Mouse (Mus musculus) thymus, postnatal 4 days (tissue): ENCODE results near the gene Ptch2.

ENCODE experiments used
- DNase-seq: peaks from one replicate; pipeline ENCODE4 v3.0.0; 2021

Ptch2 gene

GRCm38 (mm10) chr4:117130790-117131189 lies 34.9 kb downstream of the Ptch2 start:
- DNase-seq = no peak

- no peak for DNase-seq
Observed at GRCm38 (mm10) chr4:117131198-117131597, 35.3 kb downstream of the Ptch2 start.

- DNase-seq = no peak
Observed at GRCm38 (mm10) chr4:117131890-117132793, 36.3 kb downstream of the Ptch2 start.

GRCm38 (mm10) chr4:117132794-117133143 lies 36.9 kb downstream of the Ptch2 start:
- no peak for DNase-seq

- DNase-seq = no peak
Observed at GRCm38 (mm10) chr4:117133366-117133796, 37.5 kb downstream of the Ptch2 start.

GRCm38 (mm10) chr4:117133817-117134600 lies 38.1 kb downstream of the Ptch2 start, which contains the start of gene Plk3:
TSS of gene Plk3 (minus strand) at chr4:117133963.
- DNase-seq = peak; percentile 98

- no peak for DNase-seq
Observed at GRCm38 (mm10) chr4:117134601-117134995, 38.7 kb downstream of the Ptch2 start.

GRCm38 (mm10) chr4:117136034-117136433 lies 40.2 kb downstream of the Ptch2 start:
- DNase-seq = no peak

- no peak for DNase-seq
Observed at GRCm38 (mm10) chr4:117138295-117139216, 42.7 kb downstream of the Ptch2 start.

GRCm38 (mm10) chr4:117139217-117139612 lies 43.3 kb downstream of the Ptch2 start:
- peak; percentile 59 for DNase-seq

- no peak for DNase-seq
Observed at GRCm38 (mm10) chr4:117140613-117141012, 44.7 kb downstream of the Ptch2 start.

GRCm38 (mm10) chr4:117143023-117143422 lies 47.1 kb downstream of the Ptch2 start:
- no peak for DNase-seq

- no peak for DNase-seq
Observed at GRCm38 (mm10) chr4:117145248-117145647, 49.4 kb downstream of the Ptch2 start.

- peak; percentile 97 for DNase-seq
Observed at GRCm38 (mm10) chr4:117146176-117146575, 50.3 kb downstream of the Ptch2 start.

GRCm38 (mm10) chr4:117148047-117148713 lies 52.3 kb downstream of the Ptch2 start:
- DNase-seq = no peak

GRCm38 (mm10) chr4:117148815-117149214 lies 52.9 kb downstream of the Ptch2 start:
- no peak for DNase-seq

- DNase-seq = no peak
Observed at GRCm38 (mm10) chr4:117149291-117150211, 53.7 kb downstream of the Ptch2 start.

- DNase-seq = no peak
Observed at GRCm38 (mm10) chr4:117150212-117150733, 54.4 kb downstream of the Ptch2 start.

- no peak for DNase-seq
Observed at GRCm38 (mm10) chr4:117151416-117151815, 55.5 kb downstream of the Ptch2 start.

GRCm38 (mm10) chr4:117152714-117153113 lies 56.8 kb downstream of the Ptch2 start:
- no peak for DNase-seq
